Mouse (Mus musculus) CH12.LX (cell line): Measurements from ENCODE around the gene Dgkd.

Experiments used
- BHLHE40 ChIP-seq: IDR thresholded peaks from 2 replicates; pipeline ENCODE4 v1.6.1; 2011; ENCODE audit warnings: mild to moderate bottlenecking, low read depth, low read length, improper control_type of control experiment
- CTCF ChIP-seq, 2 experiments: IDR thresholded peaks in 1 of 2; conservative IDR thresholded peaks in 1 of 2; 2 replicates each; pipeline ENCODE4 v1.5.1; 2011 to 2012; ENCODE audit warnings: low read depth in 2 of 2, low read length in 2 of 2, improper control_type of control experiment in 1 of 2, inconsistent platforms in 1 of 2, mild to moderate bottlenecking in 1 of 2, moderate library complexity in 1 of 2
- GABPA ChIP-seq: IDR thresholded peaks from 2 replicates; pipeline ENCODE4 v1.6.1; 2012; ENCODE audit warnings: low read depth, low read length, improper control_type of control experiment, inconsistent platforms; ENCODE audit not compliant: insufficient replicate concordance
- JUND ChIP-seq: conservative IDR thresholded peaks from 2 replicates; pipeline ENCODE4 v1.6.1; 2011; ENCODE audit warnings: low read depth, low read length, improper control_type of control experiment
- KAT2A ChIP-seq: IDR thresholded peaks from 2 replicates; pipeline ENCODE4 v1.6.1; 2012; ENCODE audit warnings: low read length, improper control_type of control experiment, inconsistent platforms; ENCODE audit not compliant: insufficient replicate concordance
- MAX ChIP-seq: IDR thresholded peaks from 2 replicates; pipeline ENCODE4 v1.6.1; 2011; ENCODE audit warnings: low read length, improper control_type of control experiment
- MAZ ChIP-seq: IDR thresholded peaks from 2 replicates; pipeline ENCODE4 v1.6.1; 2012; ENCODE audit warnings: low read depth, mild to moderate bottlenecking, inconsistent platforms, low read length, improper control_type of control experiment, moderate library complexity
- MXI1 ChIP-seq: IDR thresholded peaks from 2 replicates; pipeline ENCODE4 v1.6.1; 2011; ENCODE audit warnings: mild to moderate bottlenecking, low read depth, low read length, improper control_type of control experiment
- NRF1 ChIP-seq: IDR thresholded peaks from 2 replicates; pipeline ENCODE4 v1.6.1; 2014; ENCODE audit warnings: low read depth, mild to moderate bottlenecking, inconsistent platforms, low read length, improper control_type of control experiment, moderate library complexity
- POLR2A ChIP-seq: IDR thresholded peaks from 2 replicates; pipeline ENCODE4 v1.6.1; 2011; ENCODE audit warnings: low read depth, mild to moderate bottlenecking, improper control_type of control experiment, low read length
- POLR2AphosphoS2 ChIP-seq: IDR thresholded peaks from 2 replicates; pipeline ENCODE4 v1.6.1; 2011; ENCODE audit warnings: low read depth, low read length, improper control_type of control experiment
- UBTF ChIP-seq: IDR thresholded peaks from 2 replicates; pipeline ENCODE4 v1.6.1; 2012; ENCODE audit warnings: low read depth, mild to moderate bottlenecking, inconsistent platforms, low read length, improper control_type of control experiment, moderate library complexity
- USF2 ChIP-seq: conservative IDR thresholded peaks from 2 replicates; pipeline ENCODE4 v1.6.1; 2011; ENCODE audit warnings: low read depth, low read length, improper control_type of control experiment
- ZNF384 ChIP-seq: IDR thresholded peaks from 2 replicates; pipeline ENCODE4 v1.6.1; 2012; ENCODE audit warnings: low read depth, low read length, improper control_type of control experiment, inconsistent platforms

DNA sequence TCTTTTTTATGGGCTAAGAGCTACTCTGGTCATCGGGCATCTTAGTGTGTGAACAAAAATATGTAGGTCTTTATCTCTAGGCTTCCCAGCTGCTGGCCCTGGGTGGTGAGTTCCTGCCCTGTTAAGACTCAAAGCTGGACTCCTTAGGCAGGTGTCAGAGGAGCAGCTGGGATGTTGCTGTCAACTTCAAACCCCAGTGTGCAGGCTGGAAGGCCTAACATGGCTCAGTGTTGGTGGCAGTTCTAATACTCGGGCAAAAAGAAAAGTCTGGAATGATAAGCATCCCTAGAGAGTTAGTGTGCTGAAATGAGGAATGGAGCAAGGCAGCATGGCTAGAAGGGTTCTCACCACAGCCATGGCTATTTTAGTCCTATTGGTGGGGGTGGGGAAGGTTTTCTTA is 27.8 kb downstream of the Dgkd start:
- TF ChIP-seq POLR2AphosphoS2 (no peak), CTCF (conservative IDR thresholded peaks at IDR 0.05 in 1 of 2, IDR thresholded peaks at IDR 0.05 in 1 of 2; ENCODE audit: low read depth in 2 of 2, low read length in 2 of 2) (no peak), GABPA (no peak), BHLHE40 (no peak), USF2 (no peak), JUND (no peak), KAT2A (no peak), MAZ (no peak), MXI1 (no peak), POLR2A (no peak), MAX (no peak), NRF1 (no peak), ZNF384 (no peak), UBTF (no peak)
